Mouse (Mus musculus): Measurements from ENCODE around the gene Klk1b26. TPM values are rescaled to one million over a fixed set of nuclear protein-coding genes. Genes with fewer than 3 reads are reported as not detected.
"Not testable (repeated sequence)": the region's sequence is repeated elsewhere in the genome, so short reads cannot be mapped to it uniquely, and the experiment has no call there.

Klk1b26 gene
- not detected for total RNA-seq (2021)
- long read RNA-seq, experiment 1, result 0 reads
- long read RNA-seq, experiment 2, result 0 reads

- intact Hi-C loops (cut with DNase I); DNase-seq: not testable (repeated sequence)
These were observed at the start of gene Klk1b26 for GRCm38 (mm10) chr7:44011868-44012267. Klk1b26 (plus strand) TSS chr7:44012168.

GRCm38 (mm10) chr7:43966451-43966850, 45.5 kb upstream of the Klk1b26 start, which contains the start of gene Klk1b1:
Klk1b1 (plus strand) TSS chr7:43966751.
- intact Hi-C loops (cut with DNase I), result no loop called here

DNA sequence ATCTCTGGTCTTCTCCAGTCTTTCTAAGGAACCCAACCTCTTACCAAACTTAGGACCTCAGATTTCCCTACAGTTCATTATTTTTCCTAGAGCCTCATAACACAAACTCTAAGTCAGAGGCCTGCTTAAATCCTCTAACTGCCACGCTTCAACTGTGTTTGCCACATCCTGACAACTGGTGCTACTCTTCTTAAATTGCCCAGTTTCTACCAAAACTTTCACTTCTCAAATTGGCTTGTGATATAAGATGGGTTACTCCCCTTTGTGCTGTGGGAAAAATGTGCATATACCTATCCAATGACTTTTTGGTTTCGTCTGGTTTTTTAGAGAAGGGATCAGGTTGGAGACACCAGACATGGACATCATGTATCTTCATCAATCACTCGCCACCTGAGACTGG, 44.9 kb upstream of the Klk1b26 start:
- intact Hi-C loops (cut with DNase I), result no loop called here
- DNase-seq, result no peak

More at GRCm38 (mm10) chr7:43966451-43966850, 45.5 kb upstream of the Klk1b26 start, which contains the start of gene Klk1b1:
- no peak for DNase-seq

GRCm38 (mm10) chr7:43967612-43968011, 44.4 kb upstream of the Klk1b26 start:
- no peak for DNase-seq
- intact Hi-C loops (cut with DNase I), result no loop called here

DNA sequence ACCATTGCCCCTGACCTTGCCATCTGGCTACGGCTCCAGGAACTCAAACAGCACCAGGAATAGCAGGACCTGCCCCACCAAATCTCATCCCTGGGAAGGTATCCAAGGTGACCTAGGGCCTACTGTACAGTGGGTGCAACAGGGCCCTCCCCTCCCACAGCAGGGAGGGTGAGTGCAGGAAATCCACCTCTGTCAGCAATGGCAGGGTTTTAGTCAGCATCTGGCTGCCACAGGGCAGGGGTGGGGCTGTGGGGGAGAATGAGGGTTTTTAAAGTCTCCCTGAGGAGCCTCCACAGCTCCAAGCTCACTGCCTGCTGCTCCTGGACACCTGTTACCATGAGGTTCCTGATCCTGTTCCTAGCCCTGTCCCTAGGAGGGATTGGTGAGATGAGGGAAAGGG, 36.2 kb upstream of the Klk1b26 start, which contains the start of gene Klk1b9:
Gene Klk1b9, plus strand, starts transcription at position 301 of the 400 bp plus-strand sequence.
- intact Hi-C loops (cut with DNase I); DNase-seq: not testable (repeated sequence)

DNA sequence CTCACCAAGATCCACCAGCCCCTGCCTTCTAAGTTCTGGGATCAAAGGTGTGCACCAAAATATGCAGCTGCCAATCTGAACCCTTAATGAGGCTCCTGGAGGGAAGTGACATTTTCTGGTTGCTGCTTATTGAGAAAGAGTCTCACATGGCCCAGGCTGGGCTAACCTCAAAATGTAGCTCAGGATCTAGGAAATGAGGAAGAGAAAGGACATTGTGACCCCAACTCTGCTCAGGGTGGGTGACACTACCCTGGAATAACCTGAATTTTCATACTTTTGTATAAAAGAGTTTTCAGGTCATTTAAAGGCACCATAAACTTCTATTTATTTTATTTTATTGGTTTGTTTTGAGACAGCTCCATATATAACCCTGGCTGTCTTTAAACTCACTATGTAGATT, 26.3 kb upstream of the Klk1b26 start:
- intact Hi-C loops (cut with DNase I), result no loop called here

DNA sequence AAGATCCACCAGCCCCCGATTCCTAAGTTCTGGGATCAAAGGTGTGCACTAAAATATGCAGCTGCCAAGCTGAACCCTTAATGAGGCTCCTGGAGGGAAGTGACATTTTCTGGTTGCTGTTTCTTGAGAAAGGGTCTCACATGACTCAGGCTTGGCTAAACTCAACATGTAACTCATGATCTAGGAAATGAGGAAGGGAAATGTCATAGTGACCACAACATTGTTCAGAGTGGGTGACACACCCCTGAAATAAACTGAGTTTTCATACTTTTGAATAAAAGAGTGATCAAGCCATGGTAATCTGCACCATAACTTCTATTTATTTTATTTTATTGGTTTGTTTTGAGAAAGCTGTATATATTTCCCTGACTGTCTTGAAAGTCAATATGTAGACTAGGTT, 17.1 kb upstream of the Klk1b26 start:
- DNase-seq; intact Hi-C loops (cut with DNase I): not testable (repeated sequence)

More for the DNA sequence above, 26.3 kb upstream of the Klk1b26 start:
- no peak for DNase-seq

DNA sequence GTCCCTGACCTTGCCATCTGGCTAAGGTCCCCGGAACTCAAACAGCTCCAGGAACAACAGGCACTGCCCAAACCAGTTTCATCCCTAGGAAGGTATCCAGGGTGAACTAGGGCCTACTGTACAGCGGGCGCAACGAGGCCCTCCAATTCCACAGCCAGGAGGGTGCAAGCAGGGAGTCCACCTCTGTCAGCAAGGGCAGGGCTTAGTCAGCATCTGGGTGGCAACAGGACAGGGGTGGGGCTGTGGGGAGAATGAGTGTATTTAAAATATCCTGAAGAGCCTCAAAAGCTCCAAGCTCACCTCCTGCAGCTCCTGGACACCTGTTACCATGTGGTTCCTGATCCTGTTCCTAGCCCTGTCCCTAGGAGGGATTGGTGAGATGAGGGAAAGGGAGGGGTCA, 16.4 kb upstream of the Klk1b26 start, which contains the start of gene Klk1b11:
Gene Klk1b11, plus strand, starts transcription at position 301 of the 400 bp plus-strand sequence.
- DNase-seq; intact Hi-C loops (cut with DNase I): not testable (repeated sequence)

DNA sequence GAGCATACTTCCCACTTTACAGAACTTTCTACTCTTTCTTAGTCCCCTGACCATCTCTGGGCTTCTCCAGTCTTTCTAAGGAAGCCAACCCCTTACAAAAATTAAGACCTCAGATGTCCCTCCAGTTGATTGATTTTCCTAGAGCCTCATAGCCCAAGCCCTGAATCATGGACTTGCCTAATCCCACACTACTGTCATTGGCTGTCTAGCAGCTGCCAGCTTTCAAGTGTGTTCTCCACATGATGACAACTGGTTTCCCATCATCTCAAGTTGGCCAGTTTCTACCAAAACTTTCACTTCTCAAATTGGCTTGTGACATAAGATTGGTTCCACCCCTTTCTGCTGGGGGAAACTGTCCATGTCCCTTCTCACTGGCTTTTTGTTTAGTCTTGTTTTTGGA, 7.1 kb upstream of the Klk1b26 start:
- intact Hi-C loops (cut with DNase I), result no loop called here

DNA sequence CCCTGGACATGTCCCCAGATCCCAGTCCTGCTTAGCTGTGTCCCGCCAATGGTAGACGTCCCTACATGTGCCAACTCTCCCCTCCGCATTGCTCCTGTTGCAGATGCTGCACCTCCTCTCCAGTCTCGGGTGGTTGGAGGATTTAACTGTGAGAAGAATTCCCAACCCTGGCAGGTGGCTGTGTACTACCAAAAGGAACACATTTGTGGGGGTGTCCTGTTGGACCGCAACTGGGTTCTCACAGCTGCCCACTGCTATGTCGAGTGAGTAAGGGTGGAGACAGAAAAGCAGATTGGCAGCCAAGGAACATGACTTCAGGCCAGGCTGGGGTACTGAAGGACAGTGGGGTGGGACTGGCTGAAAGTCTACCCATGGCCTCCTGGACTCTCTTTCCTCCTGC, 2.7 kb downstream of the Klk1b26 start:
- DNase-seq; intact Hi-C loops (cut with DNase I): not testable (repeated sequence)

More for the DNA sequence above, 7.1 kb upstream of the Klk1b26 start:
- no peak for DNase-seq

DNA sequence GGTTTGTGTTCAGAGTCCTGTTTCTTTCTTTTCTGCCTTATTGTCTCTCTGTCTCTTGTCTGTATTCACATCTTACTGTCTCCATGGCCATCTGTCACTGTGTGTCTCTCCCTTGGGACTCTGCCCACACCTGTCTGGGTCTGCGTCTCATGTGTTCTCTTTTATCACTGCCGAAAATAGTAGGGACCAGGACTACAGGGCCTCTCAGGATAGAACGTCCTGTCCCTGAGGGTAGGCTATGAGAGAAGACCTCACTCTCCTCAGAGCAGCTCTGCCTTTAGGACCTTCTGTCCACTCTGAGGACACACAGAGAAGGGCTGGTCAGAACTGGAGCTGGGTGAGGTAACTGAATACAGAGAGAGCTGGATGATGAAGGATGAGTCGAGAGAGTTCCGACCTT, 3.1 kb downstream of the Klk1b26 start:
- no peak for DNase-seq
- intact Hi-C loops (cut with DNase I), result no loop called here

DNA sequence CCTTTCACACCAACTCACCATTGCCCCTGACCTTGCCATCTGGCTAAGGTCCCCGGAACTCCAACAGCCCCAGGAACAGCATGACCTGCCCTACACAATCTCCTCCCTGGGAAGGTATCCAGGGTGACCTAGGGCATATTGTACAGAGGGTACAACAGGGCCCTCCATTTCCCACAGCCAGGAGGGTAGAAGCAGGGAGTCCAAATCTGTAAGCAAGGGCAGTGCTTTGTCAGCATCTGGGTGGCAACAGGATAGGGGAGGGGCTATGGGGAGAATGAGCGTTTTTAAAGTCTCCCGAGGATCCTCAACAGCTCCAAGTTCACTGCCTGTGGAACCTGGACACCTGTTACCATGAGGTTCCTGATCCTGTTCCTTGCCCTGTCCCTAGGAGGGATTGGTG, 40.0 kb downstream of the Klk1b26 start, which contains the start of gene Klk1b27:
Gene Klk1b27, plus strand, starts transcription at position 301 of the 400 bp plus-strand sequence.
- intact Hi-C loops (cut with DNase I); DNase-seq: not testable (repeated sequence)

Other genes with a start within 250 kb of the Klk1b26 start
- gene Klk12, start 243.3 kb upstream of the Klk1b26 start, total RNA-seq (2021), result not detected
- gene Klk11, start 237.6 kb upstream of the Klk1b26 start, total RNA-seq (2021), result under 1 TPM in 1 of 2 experiments, not detected in 1; 0.17 TPM
- gene Klk10, start 231.1 kb upstream of the Klk1b26 start, total RNA-seq (2021), result under 1 TPM; 0.22 to 0.33 TPM
- not detected for gene Klk9, start 220.3 kb upstream of the Klk1b26 start, total RNA-seq (2021)
- gene Klk8, start 214.6 kb upstream of the Klk1b26 start, total RNA-seq (2021), result 10 to 100 TPM; 10.6 to 14.2 TPM
- under 1 TPM; 0.19 to 0.20 TPM for gene Klk7, start 200.9 kb upstream of the Klk1b26 start, total RNA-seq (2021)
- gene Klk6, start 187.7 kb upstream of the Klk1b26 start, total RNA-seq (2021), result not detected
- not detected for gene Klk5, start 170.2 kb upstream of the Klk1b26 start, total RNA-seq (2021)
- not detected for gene Klk4, start 131.0 kb upstream of the Klk1b26 start, total RNA-seq (2021)
- not detected for gene Klk15, start 78.4 kb upstream of the Klk1b26 start, total RNA-seq (2021)
- gene Klk1b8, start 61.5 kb upstream of the Klk1b26 start, total RNA-seq (2021), result not detected
- not detected for gene Klk1b1, start 45.4 kb upstream of the Klk1b26 start, total RNA-seq (2021)
- not detected for gene Klk1b9, start 36.1 kb upstream of the Klk1b26 start, total RNA-seq (2021)
- gene Klk1b11, start 16.3 kb upstream of the Klk1b26 start, total RNA-seq (2021), result not detected
- gene Klk1b27, start 40.1 kb downstream of the Klk1b26 start, total RNA-seq (2021), result not detected
- gene Klk1b21, start 90.2 kb downstream of the Klk1b26 start, total RNA-seq (2021), result not detected
- gene Klk1b22, start 100.5 kb downstream of the Klk1b26 start, total RNA-seq (2021), result not detected
- not detected for gene Klk1b16, start 124.6 kb downstream of the Klk1b26 start, total RNA-seq (2021)
- not detected for gene Klk1b24, start 176.1 kb downstream of the Klk1b26 start, total RNA-seq (2021)
- not detected for gene Klk1b3, start 186.0 kb downstream of the Klk1b26 start, total RNA-seq (2021)
- not detected for gene Klk1b4, start 195.3 kb downstream of the Klk1b26 start, total RNA-seq (2021)
- gene Klk1b5, start 203.8 kb downstream of the Klk1b26 start, total RNA-seq (2021), result not detected
- under 1 TPM in 1 of 2 experiments, not detected in 1; 0.32 TPM for gene Klk1, start 213.2 kb downstream of the Klk1b26 start, total RNA-seq (2021)
- gene Gm36864, start 224.0 kb downstream of the Klk1b26 start, total RNA-seq (2021), result not detected
- under 1 TPM; 0.29 to 0.56 TPM for gene 1700028J19Rik, start 234.5 kb downstream of the Klk1b26 start, total RNA-seq (2021)
- gene 2410002F23Rik, start 234.6 kb downstream of the Klk1b26 start, total RNA-seq (2021), result 10 to 100 TPM; 18.2 to 18.8 TPM
- not detected for gene Acp4, start 245.2 kb downstream of the Klk1b26 start, total RNA-seq (2021)
- gene Gm15517, start 249.3 kb downstream of the Klk1b26 start, total RNA-seq (2021), result not detected

Measured in heart, postnatal 14 days (tissue).